Mouse (Mus musculus): Measurements from ENCODE around the gene Cd79b. TPM values are rescaled to one million over a fixed set of nuclear protein-coding genes. Genes with fewer than 3 reads are reported as not detected.

Cd79b gene
- polyA plus RNA-seq, 1 experiment from 2014 or later: 2.7 TPM

Other genes with a start within 250 kb of the Cd79b start
- gene Taco1, start 248.7 kb downstream of the Cd79b start, polyA plus RNA-seq (2014; fragmentation: Nextera tagmentation; extraction: Ambion mirVana): 7.7 and 11.1 TPM in 2 replicates
- 20.7 and 25.8 TPM in 2 replicates for gene Map3k3, start 230.1 kb downstream of the Cd79b start, polyA plus RNA-seq (2014; fragmentation: Nextera tagmentation; extraction: Ambion mirVana)
- gene Gm10840, start 153.9 kb downstream of the Cd79b start, polyA plus RNA-seq (2014; fragmentation: Nextera tagmentation; extraction: Ambion mirVana): not detected in 2 replicates
- 149 and 157 TPM in 2 replicates for gene Limd2, start 153.9 kb downstream of the Cd79b start, polyA plus RNA-seq (2014; fragmentation: Nextera tagmentation; extraction: Ambion mirVana)
- 23.2 and 27.5 TPM in 2 replicates for gene Strada, start 112.6 kb downstream of the Cd79b start, polyA plus RNA-seq (2014; fragmentation: Nextera tagmentation; extraction: Ambion mirVana)
- 60.2 and 68.1 TPM in 2 replicates for gene Ccdc47, start 98.4 kb downstream of the Cd79b start, polyA plus RNA-seq (2014; fragmentation: Nextera tagmentation; extraction: Ambion mirVana)
- 67.9 TPM in 2 replicates for gene Ddx42, start 97.8 kb downstream of the Cd79b start, polyA plus RNA-seq (2014; fragmentation: Nextera tagmentation; extraction: Ambion mirVana)
- gene Ftsj3, start 58.7 kb downstream of the Cd79b start, polyA plus RNA-seq (2014; fragmentation: Nextera tagmentation; extraction: Ambion mirVana): 50.2 and 54.3 TPM in 2 replicates
- 241 and 254 TPM in 2 replicates for gene Psmc5, start 58.6 kb downstream of the Cd79b start, polyA plus RNA-seq (2014; fragmentation: Nextera tagmentation; extraction: Ambion mirVana)
- 82.8 and 86.2 TPM in 2 replicates for gene Smarcd2, start 41.8 kb downstream of the Cd79b start, polyA plus RNA-seq (2014; fragmentation: Nextera tagmentation; extraction: Ambion mirVana)
- 0.07 and 0.41 TPM in 2 replicates for gene Tcam1, start 38.1 kb downstream of the Cd79b start, polyA plus RNA-seq (2014; fragmentation: Nextera tagmentation; extraction: Ambion mirVana)
- gene Gh, start 12.9 kb downstream of the Cd79b start, polyA plus RNA-seq (2014; fragmentation: Nextera tagmentation; extraction: Ambion mirVana): not detected in 2 replicates
- gene Scn4a, start 38.5 kb upstream of the Cd79b start, polyA plus RNA-seq (2014; fragmentation: Nextera tagmentation; extraction: Ambion mirVana): 0.13 TPM in 1 of 2 replicates, not detected in the other
- gene Prr29, start 50.7 kb upstream of the Cd79b start, polyA plus RNA-seq (2014; fragmentation: Nextera tagmentation; extraction: Ambion mirVana): 0.49 and 0.77 TPM in 2 replicates
- gene Icam2, start 73.3 kb upstream of the Cd79b start, polyA plus RNA-seq (2014; fragmentation: Nextera tagmentation; extraction: Ambion mirVana): 43.3 and 43.4 TPM in 2 replicates
- 7.6 and 11.2 TPM in 2 replicates for gene Ern1, start 173.1 kb upstream of the Cd79b start, polyA plus RNA-seq (2014; fragmentation: Nextera tagmentation; extraction: Ambion mirVana)

Data from stomach, embryonic 14.5 days (tissue).